Comparison of ENCODE assay signal across 12 mouse cellular contexts in genomic region chr8:128296728-128297380, GRCm38 (mm10).
DNase-seq lines count a peak whose midpoint lies in the region; ATAC-seq lines count a peak whose summit lies in the region.
"Had no signal": no experiment of that assay in that cellular context is flagged by ENCODE, and none has a peak within 500 bp of the region (broad histone marks: within the 10 kb centered on the region; RNA-seq: fewer than 3 reads in every experiment).

No protein-coding gene starts in this region.

- peak; percentile 29 for DNase-seq in embryonic facial prominence, embryonic 14.5 days (ENCODE audit: low spot score)
- no peak for DNase-seq in embryonic facial prominence, embryonic 10.5 days (ENCODE audit: low spot score)
- peak; percentile 66 for DNase-seq in brain, adult 2 months (ENCODE audit: low read depth, low spot score)
- peak; percentile 37 to 45 for DNase-seq in frontal cortex, postnatal 36 days (ENCODE audit: low spot score in 2 of 2)
- peak; percentile 28 to 66 for DNase-seq in left cerebral cortex, postnatal 14 days (ENCODE audit: low spot score in 2 of 2)
- no peak for DNase-seq in adrenal gland, postnatal 36 days
- no peak for DNase-seq in kidney, postnatal 4 days
- DNase-seq: adrenal gland, postnatal 25 days; B cell, adult 2 months; liver, postnatal 0 days had no signal

- WGBS in embryonic facial prominence, embryonic 14.5 days: 78% methylated on average over 14 of the region's 14 CpGs
- 87% methylated on average over 14 of the region's 14 CpGs for WGBS in embryonic facial prominence, embryonic 10.5 days

- H3K9me3 ChIP-seq in embryonic facial prominence, embryonic 14.5 days (ENCODE audit: control insufficient read depth, low read length): no peaks in the 10 kb centered on the region
- H3K9me3 ChIP-seq in embryonic facial prominence, embryonic 10.5 days: no peaks in the 10 kb centered on the region
- H3K9me3 ChIP-seq: embryonic facial prominence, embryonic 12.5 days had no signal

- intact Hi-C loops in left cerebral cortex, postnatal 14 days (cut with DNase I): loop anchor here (5.0 kb wide), 1 partner anchor 60 kb away; the partner anchor contains the start of gene Nrp1

- H3K4me3 ChIP-seq in embryonic facial prominence, embryonic 14.5 days (ENCODE audit: low read depth, low read length): no peak overlapping the region
- no peak overlapping the region for H3K4me3 ChIP-seq in embryonic facial prominence, embryonic 10.5 days
- H3K4me3 ChIP-seq: embryonic facial prominence, embryonic 12.5 days had no signal

- no peak for ATAC-seq in embryonic facial prominence, embryonic 14.5 days (ENCODE audit: low read depth)
- no peak for ATAC-seq in megakaryocyte, adult 5-6 weeks (ENCODE audit: poor library complexity, severe bottlenecking)
- ATAC-seq: liver, postnatal 0 days had no signal

- no peaks in the 10 kb centered on the region for H3K27me3 ChIP-seq in embryonic facial prominence, embryonic 14.5 days (replicated peaks; ENCODE audit: control insufficient read depth, insufficient read depth, low read length)
- no peaks in the 10 kb centered on the region for H3K27me3 ChIP-seq in embryonic facial prominence, embryonic 10.5 days (replicated peaks; ENCODE audit: low read depth, poor library complexity, severe bottlenecking)
- H3K27me3 ChIP-seq: embryonic facial prominence, embryonic 12.5 days had no signal

- no peaks in the 10 kb centered on the region for H3K36me3 ChIP-seq in embryonic facial prominence, embryonic 14.5 days (ENCODE audit: control insufficient read depth, insufficient read depth, low read length)
- H3K36me3 ChIP-seq in embryonic facial prominence, embryonic 10.5 days (replicated peaks): no peaks in the 10 kb centered on the region
- H3K36me3 ChIP-seq: embryonic facial prominence, embryonic 12.5 days had no signal

- H3K4me1 ChIP-seq in embryonic facial prominence, embryonic 14.5 days (ENCODE audit: control insufficient read depth, insufficient read depth, low read length): no peaks in the 10 kb centered on the region
- no peaks in the 10 kb centered on the region for H3K4me1 ChIP-seq in embryonic facial prominence, embryonic 10.5 days
- H3K4me1 ChIP-seq: embryonic facial prominence, embryonic 12.5 days had no signal

- no peak overlapping the region for H3K27ac ChIP-seq in embryonic facial prominence, embryonic 14.5 days (replicated peaks; ENCODE audit: low read depth, low read length)
- no peak overlapping the region for H3K27ac ChIP-seq in embryonic facial prominence, embryonic 10.5 days (replicated peaks)
- H3K27ac ChIP-seq: embryonic facial prominence, embryonic 12.5 days had no signal

- H3K4me2 ChIP-seq in embryonic facial prominence, embryonic 14.5 days (ENCODE audit: low read depth, low read length): no peak overlapping the region
- H3K4me2 ChIP-seq: embryonic facial prominence, embryonic 12.5 days had no signal

- no peak overlapping the region for H3K9ac ChIP-seq in embryonic facial prominence, embryonic 14.5 days (ENCODE audit: low read depth, low read length)
- H3K9ac ChIP-seq: embryonic facial prominence, embryonic 12.5 days; liver, postnatal 0 days had no signal

Comparison
In these comparisons a context has a peak if more than half of its experiments do, and no peak if none do; other contexts are left out.
1. DNase-seq: peak in embryonic facial prominence, embryonic 14.5 days (single experiment), brain, adult 2 months (single experiment), frontal cortex, postnatal 36 days (2 of 2) and left cerebral cortex, postnatal 14 days (2 of 2); none in embryonic facial prominence, embryonic 10.5 days (single experiment), adrenal gland, postnatal 36 days (0 of 2) and kidney, postnatal 4 days (0 of 2).